Comparison of ENCODE assay signal across 10 mouse cellular contexts in genomic region chr2:79512374-79512773, GRCm38 (mm10). TPM values are rescaled to one million over a fixed set of nuclear protein-coding genes. Genes with fewer than 3 reads are reported as not detected.
DNase-seq lines count a peak whose midpoint lies in the region; ATAC-seq and TF ChIP-seq lines count a peak whose summit lies in the region.
"Had no signal": no experiment of that assay in that cellular context is flagged by ENCODE, and none has a peak within 500 bp of the region (broad histone marks: within the 10 kb centered on the region; RNA-seq: fewer than 3 reads in every experiment).

No protein-coding gene starts in this region.

- H3K9me3 ChIP-seq in hindbrain, embryonic 10.5 days: no peaks in the 10 kb centered on the region
- H3K9me3 ChIP-seq in hindbrain, embryonic 11.5 days (ENCODE audit: control insufficient read depth, low read length): no peaks in the 10 kb centered on the region
- no peaks in the 10 kb centered on the region for H3K9me3 ChIP-seq in forebrain, embryonic 13.5 days (replicated peaks)
- no peaks in the 10 kb centered on the region for H3K9me3 ChIP-seq in intestine, embryonic 14.5 days (ENCODE audit: control insufficient read depth, low read length)

- 0 out of 2 replicates have a peak overlapping the region, but pooled peaks have one; percentile 20 for H3K4me3 ChIP-seq in hindbrain, embryonic 10.5 days
- no peak overlapping the region for H3K4me3 ChIP-seq in hindbrain, embryonic 11.5 days (ENCODE audit: low read depth, low read length)
- no peak overlapping the region for H3K4me3 ChIP-seq in forebrain, embryonic 13.5 days
- no peak overlapping the region for H3K4me3 ChIP-seq in intestine, embryonic 14.5 days (ENCODE audit: low read depth, low read length)
- H3K4me3 ChIP-seq in myocyte: peak overlapping the region; percentile 4

- no peak overlapping the region for H3K4me2 ChIP-seq in hindbrain, embryonic 11.5 days (replicated peaks; ENCODE audit: low read depth, low read length)
- no peak overlapping the region for H3K4me2 ChIP-seq in forebrain, embryonic 13.5 days
- H3K4me2 ChIP-seq in intestine, embryonic 14.5 days (ENCODE audit: low read length): peak overlapping the region; percentile 33
- H3K4me2 ChIP-seq in myocyte (ENCODE audit: low read depth): peak overlapping the region; percentile 88

- no peaks in the 10 kb centered on the region for H3K36me3 ChIP-seq in hindbrain, embryonic 10.5 days
- no peaks in the 10 kb centered on the region for H3K36me3 ChIP-seq in hindbrain, embryonic 11.5 days (ENCODE audit: control insufficient read depth, insufficient read depth, low read length)
- no peaks in the 10 kb centered on the region for H3K36me3 ChIP-seq in forebrain, embryonic 13.5 days (ENCODE audit: poor library complexity, severe bottlenecking)
- H3K36me3 ChIP-seq in intestine, embryonic 14.5 days (ENCODE audit: control insufficient read depth, insufficient read depth, low read length): no peaks in the 10 kb centered on the region
- H3K36me3 ChIP-seq in myocyte (ENCODE audit: control insufficient read depth, insufficient read depth): no peaks in the 10 kb centered on the region

- ATAC-seq in hindbrain, embryonic 11.5 days (ENCODE audit: low FRiP score): no peak
- ATAC-seq in forebrain, embryonic 13.5 days: 0 out of 2 replicates have a peak, but pooled peaks have one; percentile 33
- ATAC-seq in intestine, embryonic 14.5 days (replicated peaks; ENCODE audit: low FRiP score, low TSS enrichment, low read depth): no peak; the same call in 1 of the 2 replicates

- DNase-seq in hindbrain, embryonic 10.5 days (ENCODE audit: low spot score): no peak
- DNase-seq in hindbrain, embryonic 11.5 days (ENCODE audit: low spot score): no peak
- no peak for DNase-seq in intestine, embryonic 14.5 days (ENCODE audit: low spot score)
- DNase-seq in adrenal gland, postnatal 14 days: no peak
- DNase-seq in MN1 (ENCODE audit: low spot score): no peak

- H3K79me2 ChIP-seq in myocyte (ENCODE audit: control insufficient read depth, insufficient read depth): no peaks in the 10 kb centered on the region

- H3K4me1 ChIP-seq in hindbrain, embryonic 10.5 days (replicated peaks): 0 out of 2 replicates have a peak, but pooled peaks cover 5% of the 10 kb centered on the region
- no peaks in the 10 kb centered on the region for H3K4me1 ChIP-seq in hindbrain, embryonic 11.5 days (replicated peaks; ENCODE audit: control insufficient read depth, insufficient read depth, low read length)
- peaks cover 4% of the 10 kb centered on the region; the same call in 1 of the 2 replicates for H3K4me1 ChIP-seq in forebrain, embryonic 13.5 days
- peaks cover 5% of the 10 kb centered on the region; the same call in 1 of the 2 replicates for H3K4me1 ChIP-seq in intestine, embryonic 14.5 days (replicated peaks; ENCODE audit: control insufficient read depth, insufficient read depth, low read length)

- H3K27me3 ChIP-seq in hindbrain, embryonic 10.5 days (ENCODE audit: insufficient read depth, poor library complexity, severe bottlenecking): no peaks in the 10 kb centered on the region
- no peaks in the 10 kb centered on the region for H3K27me3 ChIP-seq in hindbrain, embryonic 11.5 days (ENCODE audit: control insufficient read depth, insufficient read depth, low read length)
- H3K27me3 ChIP-seq in forebrain, embryonic 13.5 days: no peaks in the 10 kb centered on the region
- no peaks in the 10 kb centered on the region for H3K27me3 ChIP-seq in intestine, embryonic 14.5 days (replicated peaks; ENCODE audit: control insufficient read depth, insufficient read depth, low read length)
- no peaks in the 10 kb centered on the region for H3K27me3 ChIP-seq in myocyte (ENCODE audit: control insufficient read depth, insufficient read depth, insufficient read length)

- H3K27ac ChIP-seq in hindbrain, embryonic 10.5 days: no peak overlapping the region
- H3K27ac ChIP-seq in hindbrain, embryonic 11.5 days (ENCODE audit: low read depth, low read length): no peak overlapping the region
- H3K27ac ChIP-seq in forebrain, embryonic 13.5 days: no peak overlapping the region
- H3K27ac ChIP-seq in intestine, embryonic 14.5 days (ENCODE audit: low read depth): no peak overlapping the region

- TF ChIP-seq POLR2A in myocyte (IDR thresholded peaks at IDR 0.05; ENCODE audit: insufficient read length, low read depth): no peak

- WGBS in hindbrain, embryonic 10.5 days: 78% methylated on average over 2 of the region's 2 CpGs
- 84% methylated on average over 2 of the region's 2 CpGs for WGBS in hindbrain, embryonic 11.5 days
- 79% methylated on average over 2 of the region's 2 CpGs for WGBS in forebrain, embryonic 13.5 days
- 60% methylated on average over 2 of the region's 2 CpGs for WGBS in intestine, embryonic 14.5 days

- no peak overlapping the region for H3ac ChIP-seq in myocyte (ENCODE audit: control insufficient read depth, insufficient read length)

- no peak overlapping the region for H3K9ac ChIP-seq in hindbrain, embryonic 11.5 days (ENCODE audit: low read depth, low read length)
- no peak overlapping the region for H3K9ac ChIP-seq in forebrain, embryonic 13.5 days
- H3K9ac ChIP-seq in intestine, embryonic 14.5 days (ENCODE audit: low read length): no peak overlapping the region

TF ChIP-seq in myocyte, 11 proteins besides CTCF, POLR2A, EP300 and RAD21:
- TF ChIP-seq SRF (IDR thresholded peaks at IDR 0.05; ENCODE audit: control insufficient read depth, insufficient read length, low read depth) (no peak), POLR2AphosphoS2 (IDR thresholded peaks at IDR 0.05; ENCODE audit: insufficient read length, low read depth) (no peak), TCF3 (IDR thresholded peaks at IDR 0.05; ENCODE audit: insufficient read length, low read depth) (no peak), E2F4 (IDR thresholded peaks at IDR 0.05; ENCODE audit: insufficient read depth) (no peak), TCF12 (IDR thresholded peaks at IDR 0.05; ENCODE audit: insufficient read depth, poor library complexity, severe bottlenecking) (no peak)

RNA-seq across cellular contexts. Expression of gene Cerkl, which starts 55.8 kb away (rescaled TPM):
- polyA plus RNA-seq in hindbrain, embryonic 10.5 days (2016; fragmentation: Nextera tagmentation; extraction: Ambion mirVana): 1.8 and 6.6 TPM in 2 replicates
- polyA plus RNA-seq in hindbrain, embryonic 11.5 days (2014; fragmentation: Nextera tagmentation; extraction: Ambion mirVana): 2.0 and 2.9 TPM in 2 replicates
- polyA plus RNA-seq in forebrain, embryonic 13.5 days (2015; fragmentation: Nextera tagmentation; extraction: Ambion mirVana): 1.7 and 2.4 TPM in 2 replicates
- 0.64 TPM in 1 of 2 replicates, not detected in the other for polyA plus RNA-seq in intestine, embryonic 14.5 days (2014; fragmentation: Nextera tagmentation; extraction: Ambion mirVana)
- polyA plus RNA-seq in myocyte (2012; fragmentation: generic; extraction: Trizol): not detected
- total RNA-seq in adrenal gland, postnatal 14 days (2021): 6.1 TPM in 2 replicates

RNA-seq across cellular contexts. Expression of gene Neurod1, which starts 55.8 kb away (rescaled TPM):
- 20.9 and 52.9 TPM in 2 replicates for polyA plus RNA-seq in hindbrain, embryonic 10.5 days (2016; fragmentation: Nextera tagmentation; extraction: Ambion mirVana)
- 31.7 and 32.4 TPM in 2 replicates for polyA plus RNA-seq in hindbrain, embryonic 11.5 days (2014; fragmentation: Nextera tagmentation; extraction: Ambion mirVana)
- 48.8 and 52.5 TPM in 2 replicates for polyA plus RNA-seq in forebrain, embryonic 13.5 days (2015; fragmentation: Nextera tagmentation; extraction: Ambion mirVana)
- polyA plus RNA-seq in intestine, embryonic 14.5 days (2014; fragmentation: Nextera tagmentation; extraction: Ambion mirVana): 0.62 and 2.3 TPM in 2 replicates
- not detected for polyA plus RNA-seq in myocyte (2012; fragmentation: generic; extraction: Trizol)
- 0.71 TPM in 1 of 2 replicates, not detected in the other for total RNA-seq in adrenal gland, postnatal 14 days (2021)
- total RNA-seq: megakaryocyte-erythroid progenitor cell, adult 5-6 weeks had no signal
- polyA plus RNA-seq: gonadal fat pad, adult 2 months; thymus, adult 2 months had no signal

Comparison
In these comparisons a context has a peak if more than half of its experiments do, and no peak if none do; other contexts are left out.
1. H3K4me3 ChIP-seq: peak in hindbrain, embryonic 10.5 days (single experiment) and myocyte (single experiment); none in hindbrain, embryonic 11.5 days (single experiment), forebrain, embryonic 13.5 days (single experiment) and intestine, embryonic 14.5 days (single experiment).
2. H3K4me2 ChIP-seq: peak in intestine, embryonic 14.5 days (single experiment) and myocyte (single experiment); none in hindbrain, embryonic 11.5 days (single experiment) and forebrain, embryonic 13.5 days (single experiment).